Mouse (Mus musculus) regulatory T cell (primary cell): ENCODE data around the gene Zwilch.
"Not testable (repeated sequence)": the region's sequence is repeated elsewhere in the genome, so short reads cannot be mapped to it uniquely, and the experiment has no call there.

Source experiments
- in situ Hi-C: fragments of 300-600 bp; cut with MboI, MseI; formaldehyde crosslinking; loops from one replicate; pipeline ENCODE4 v1.15.1; 2025; ENCODE audit warnings: high pct_unique_total_duplicates

Gene Zwilch

GRCm38 (mm10) chr9:64172816-64173665, at the start of gene Zwilch, which contains the start of gene Rpl4:
Zwilch (minus strand) TSS chr9:64173104.
Rpl4 (plus strand) TSS chr9:64173375.
- in situ Hi-C loops: loop anchor here (5.0 kb wide), 1 partner anchor 109 kb away; the partner anchor contains the start of gene Tipin

GRCm38 (mm10) chr9:64222098-64222497, 49.2 kb upstream of the Zwilch start:
- in situ Hi-C loops: no loop called here

- in situ Hi-C loops: no loop called here
These were observed 48.6 kb upstream of the Zwilch start for GRCm38 (mm10) chr9:64221480-64221879.

GRCm38 (mm10) chr9:64220603-64221002, 47.7 kb upstream of the Zwilch start:
- in situ Hi-C loops: no loop called here

- in situ Hi-C loops: no loop called here
These were observed 47.0 kb upstream of the Zwilch start for GRCm38 (mm10) chr9:64219772-64220420.

- in situ Hi-C loops: no loop called here
These were observed 46.4 kb upstream of the Zwilch start for GRCm38 (mm10) chr9:64219305-64219704.

- in situ Hi-C loops: no loop called here
These were observed 45.0 kb upstream of the Zwilch start for GRCm38 (mm10) chr9:64217887-64218286.

GRCm38 (mm10) chr9:64216641-64217040, 43.7 kb upstream of the Zwilch start:
- in situ Hi-C loops: no loop called here

GRCm38 (mm10) chr9:64216090-64216489, 43.2 kb upstream of the Zwilch start:
- in situ Hi-C loops: no loop called here

- in situ Hi-C loops: no loop called here
These were observed 41.5 kb upstream of the Zwilch start for GRCm38 (mm10) chr9:64214452-64214851.

- in situ Hi-C loops: no loop called here
These were observed 34.7 kb upstream of the Zwilch start for GRCm38 (mm10) chr9:64207509-64208084.

GRCm38 (mm10) chr9:64202866-64203265, 30.0 kb upstream of the Zwilch start:
- in situ Hi-C loops: no loop called here

- in situ Hi-C loops: no loop called here
These were observed 29.4 kb upstream of the Zwilch start for GRCm38 (mm10) chr9:64202331-64202730.

- in situ Hi-C loops: no loop called here
These were observed 27.0 kb upstream of the Zwilch start for GRCm38 (mm10) chr9:64199897-64200296.

- in situ Hi-C loops: not testable (repeated sequence)
These were observed 26.0 kb upstream of the Zwilch start for GRCm38 (mm10) chr9:64198763-64199418.

GRCm38 (mm10) chr9:64198068-64198762, 25.3 kb upstream of the Zwilch start:
- in situ Hi-C loops: no loop called here

GRCm38 (mm10) chr9:64197524-64197923, 24.6 kb upstream of the Zwilch start:
- in situ Hi-C loops: no loop called here

- in situ Hi-C loops: no loop called here
These were observed 22.6 kb upstream of the Zwilch start for GRCm38 (mm10) chr9:64195554-64195953.

- in situ Hi-C loops: loop anchor here (5.0 kb wide), 1 partner anchor 38 kb away; no protein-coding TSS in a partner anchor
These were observed 21.0 kb upstream of the Zwilch start for GRCm38 (mm10) chr9:64193879-64194278.

GRCm38 (mm10) chr9:64184166-64184840, 11.4 kb upstream of the Zwilch start:
- in situ Hi-C loops: no loop called here

GRCm38 (mm10) chr9:64183295-64183694, 10.4 kb upstream of the Zwilch start:
- in situ Hi-C loops: not testable (repeated sequence)
